ENCODE assay signal across 8 mouse cellular contexts in the genomic region with DNA sequence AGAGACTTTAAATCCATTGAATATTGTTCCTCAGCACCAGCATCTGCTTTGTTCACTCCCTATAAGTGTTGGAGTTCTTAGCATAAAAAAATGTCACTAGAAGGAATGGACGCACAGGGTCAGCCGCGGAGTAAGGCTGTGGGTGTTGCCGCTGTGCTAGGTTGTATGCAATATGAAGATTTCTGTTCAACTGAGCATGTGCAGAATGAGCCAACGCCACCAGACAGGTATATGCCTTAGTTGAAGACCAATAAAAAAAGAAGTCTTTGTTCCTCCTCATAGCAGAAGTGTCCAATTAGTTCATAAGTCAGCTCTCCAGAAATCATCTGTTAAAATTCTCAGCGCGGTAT. TPM values are rescaled to one million over a fixed set of nuclear protein-coding genes. Genes with fewer than 3 reads are reported as not detected.
DNase-seq lines count a peak whose midpoint lies in the region; ATAC-seq lines count a peak whose summit lies in the region.

No protein-coding gene starts in this region.

- no peaks in the 10 kb centered on the region for H3K4me1 ChIP-seq in heart, embryonic 14.5 days (ENCODE audit: control insufficient read depth in 2 of 2, insufficient read depth in 2 of 2, low read length in 2 of 2)
- no peaks in the 10 kb centered on the region for H3K4me1 ChIP-seq in lung, embryonic 15.5 days

- H3K36me3 ChIP-seq in heart, embryonic 14.5 days (ENCODE audit: control insufficient read depth, insufficient read depth, low read length) = no peaks in the 10 kb centered on the region
- H3K36me3 ChIP-seq in lung, embryonic 15.5 days = no peaks in the 10 kb centered on the region

- ATAC-seq in heart, embryonic 14.5 days (ENCODE audit: insufficient number of reproducible peaks, insufficient read depth, low FRiP score, low read depth) = no peak
- no peak for ATAC-seq in lung, embryonic 15.5 days (ENCODE audit: borderline replicate concordance, extremely low read depth, low FRiP score, low TSS enrichment)

- 18% methylated on average over 7 of the region's 7 CpGs for WGBS in heart, embryonic 14.5 days
- WGBS in lung, embryonic 15.5 days = 21% methylated on average over 7 of the region's 7 CpGs

- no peaks in the 10 kb centered on the region for H3K9me3 ChIP-seq in heart, embryonic 14.5 days (ENCODE audit: control insufficient read depth, low read length)
- no peaks in the 10 kb centered on the region for H3K9me3 ChIP-seq in lung, embryonic 15.5 days

- peak overlapping the region; percentile 83 to 88 for H3K27ac ChIP-seq in heart, embryonic 14.5 days (replicated peaks in 1 of 2; ENCODE audit: control insufficient read depth in 1 of 2, insufficient read depth in 1 of 2, low read depth in 2 of 2, low read length in 2 of 2)
- peak overlapping the region; percentile 89 for H3K27ac ChIP-seq in lung, embryonic 15.5 days

- peak overlapping the region; percentile 71 for H3K4me2 ChIP-seq in heart, embryonic 14.5 days (ENCODE audit: low read length)
- H3K4me2 ChIP-seq in lung, embryonic 15.5 days = peak overlapping the region; percentile 56

- peak overlapping the region; percentile 64 to 83 for H3K4me3 ChIP-seq in heart, embryonic 14.5 days (ENCODE audit: control insufficient read depth in 1 of 2, insufficient read depth in 1 of 2, low read depth in 1 of 2, low read length in 2 of 2)
- peak overlapping the region; percentile 60 for H3K4me3 ChIP-seq in lung, embryonic 15.5 days

- peak overlapping the region; percentile 70 for H3K9ac ChIP-seq in heart, embryonic 14.5 days (ENCODE audit: low read length)
- peak overlapping the region; percentile 42; the same call in 1 of the 2 replicates for H3K9ac ChIP-seq in lung, embryonic 15.5 days

- peak; percentile 5 for DNase-seq in urinary bladder, postnatal 25 days (ENCODE audit: low spot score)
- DNase-seq in urinary bladder, adult 2 months (ENCODE audit: low spot score) = no peak
- DNase-seq in cerebellum, postnatal 14 days = peak; percentile 33 to 57
- DNase-seq in kidney, postnatal 14 days = peak; percentile 12
- peak; percentile 6 for DNase-seq in right cerebral cortex, postnatal 4 days
- DNase-seq in gastrocnemius, postnatal 10 days = no peak

- H3K27me3 ChIP-seq in heart, embryonic 14.5 days (ENCODE audit: control insufficient read depth, insufficient read depth, low read length) = no peaks in the 10 kb centered on the region
- H3K27me3 ChIP-seq in lung, embryonic 15.5 days = no peaks in the 10 kb centered on the region

RNA-seq across cellular contexts. Expression of gene Cask, which starts 3.7 kb away (rescaled TPM):
- polyA plus RNA-seq in urinary bladder, adult 2 months (2012; rRNA removed) = 17.4 and 18.8 TPM in 2 replicates
- polyA plus RNA-seq in heart, embryonic 14.5 days (2014; fragmentation: Nextera tagmentation; extraction: Ambion mirVana) = 8.7 and 9.4 TPM in 2 replicates
- polyA plus RNA-seq in lung, embryonic 15.5 days (2015; fragmentation: Nextera tagmentation; extraction: Ambion mirVana) = 11.6 and 11.9 TPM in 2 replicates
- total RNA-seq in gastrocnemius, postnatal 10 days (2021) = 10 to 100 TPM; 26.3 to 37.7 TPM

Comparison
In these comparisons a context has a peak if more than half of its experiments do, and no peak if none do; other contexts are left out.
1. DNase-seq: peak in urinary bladder, postnatal 25 days (single experiment), cerebellum, postnatal 14 days (2 of 2), kidney, postnatal 14 days (single experiment) and right cerebral cortex, postnatal 4 days (single experiment); none in urinary bladder, adult 2 months (single experiment) and gastrocnemius, postnatal 10 days (single experiment).